Mouse (Mus musculus) heart, postnatal 36 days (tissue): ENCODE measurements around the gene Echs1. TPM values are rescaled to one million over a fixed set of nuclear protein-coding genes. Genes with fewer than 3 reads are reported as not detected.

Source experiments
- DNase-seq, 2 experiments: peaks; one replicate each; pipeline ENCODE4 v3.0.0; 2021 to 2022
- intact Hi-C: fragments of 180-260 bp; cut with DNase I; formaldehyde crosslinking; loops from one replicate; pipeline ENCODE4 v1.15.1; 2025
- total RNA-seq, 2 experiments: library from RNA; stranded (reverse); gene quantifications; 2 replicates each; pipeline ENCODE4 v1.2.3; 2021

Gene Echs1
- total RNA-seq, 2 experiments from 2014 or later, result 458 to 480 TPM

GRCm38 (mm10) chr7:140070042-140070711, 46.1 kb downstream of the Echs1 start:
- DNase-seq, result peak in 1 of 2 experiments; percentile 16
- intact Hi-C loops, result loop anchor here (10.0 kb wide), 1 partner anchor 765 kb away; the partner anchor contains the start of gene Urah

GRCm38 (mm10) chr7:140067397-140067796, 48.9 kb downstream of the Echs1 start:
- intact Hi-C loops, result no loop called here
- DNase-seq, result no peak

GRCm38 (mm10) chr7:140063092-140063491, 53.2 kb downstream of the Echs1 start:
- intact Hi-C loops, result loop anchor here (1.0 kb wide), 2 partner anchors 94 to 158 kb away; no protein-coding TSS in a partner anchor
- peak; percentile 48 to 67 for DNase-seq

DNA sequence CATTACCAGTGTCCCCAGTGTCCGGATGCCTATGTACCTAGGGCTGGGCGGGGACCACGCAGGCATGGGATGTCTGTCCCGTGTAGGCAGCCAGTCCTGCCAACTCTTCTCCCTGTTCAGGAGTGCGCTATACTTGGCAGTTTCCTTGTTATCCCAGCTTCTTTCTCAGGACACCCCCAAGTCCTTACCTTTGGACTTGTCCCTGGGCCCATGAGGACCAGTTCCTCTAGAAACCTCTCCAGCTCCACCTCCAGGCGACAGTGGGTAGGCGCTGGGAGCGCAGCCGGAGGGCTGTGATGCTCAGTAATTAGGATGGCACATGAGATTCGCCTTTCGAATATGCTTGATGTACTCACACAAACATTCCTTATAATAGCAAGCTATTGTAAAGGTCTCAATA, 54.0 kb downstream of the Echs1 start:
- intact Hi-C loops, result no loop called here
- no peak for DNase-seq

GRCm38 (mm10) chr7:140061832-140062130, 54.5 kb downstream of the Echs1 start:
- intact Hi-C loops, result no loop called here
- no peak for DNase-seq

- peak in 1 of 2 experiments; percentile 5 for DNase-seq
- intact Hi-C loops, result no loop called here
Observed at GRCm38 (mm10) chr7:140060936-140061831, 55.1 kb downstream of the Echs1 start.

DNA sequence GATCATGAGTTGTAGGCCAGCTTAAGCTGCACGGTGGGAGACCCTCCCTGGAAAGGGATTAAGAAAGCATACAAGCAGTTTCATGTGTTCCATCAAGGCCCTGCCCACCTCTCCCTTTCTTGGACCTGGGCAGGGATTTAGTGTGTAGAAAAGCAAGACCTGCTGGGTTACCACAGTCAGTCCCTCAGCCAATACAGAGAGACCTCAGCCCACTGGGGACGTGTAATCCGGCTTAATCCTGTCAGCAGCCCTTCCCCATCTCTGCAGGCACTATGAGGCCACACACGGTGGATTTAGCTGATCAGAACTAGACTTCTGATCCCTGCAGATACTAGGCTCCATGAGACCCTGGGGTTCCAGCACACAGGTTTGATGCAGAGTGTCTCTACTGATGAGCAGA, 56.7 kb downstream of the Echs1 start:
- intact Hi-C loops, result no loop called here
- DNase-seq, result no peak

GRCm38 (mm10) chr7:140058528-140058927, 57.7 kb downstream of the Echs1 start:
- intact Hi-C loops, result no loop called here
- no peak for DNase-seq

GRCm38 (mm10) chr7:140057413-140058407, 58.6 kb downstream of the Echs1 start:
- intact Hi-C loops, result no loop called here

More at GRCm38 (mm10) chr7:140057413-140058407, 58.6 kb downstream of the Echs1 start:
- no peak for DNase-seq

Other genes starting within 250 kb of the Echs1 start
- gene Kndc1, start 221.8 kb downstream of the Echs1 start, total RNA-seq, result not detected
- not detected for gene Utf1, start 172.7 kb downstream of the Echs1 start, total RNA-seq
- not detected for gene 6430531B16Rik, start 137.7 kb downstream of the Echs1 start, total RNA-seq
- gene Adam8, start 123.9 kb downstream of the Echs1 start, total RNA-seq, result under 1 TPM; 0.49 to 0.61 TPM
- 10 to 100 TPM; 10.1 to 12.4 TPM for gene Zfp511, start 80.1 kb downstream of the Echs1 start, total RNA-seq
- 10 to 100 TPM; 26.9 to 34.4 TPM for gene Tubgcp2, start 79.8 kb downstream of the Echs1 start, total RNA-seq
- gene Msx3, start 67.4 kb downstream of the Echs1 start, total RNA-seq, result not detected
- gene Caly, start 33.9 kb downstream of the Echs1 start, total RNA-seq, result not detected
- gene Prap1, start 23.1 kb downstream of the Echs1 start, total RNA-seq, result not detected
- 10 to 100 TPM; 72.7 to 79.5 TPM for gene Fuom, start 14.0 kb downstream of the Echs1 start, total RNA-seq
- gene Paox, start 677 bp downstream of the Echs1 start, total RNA-seq, result 1 to 10 TPM; 3.3 to 5.1 TPM
- gene Mtg1, start 21.1 kb upstream of the Echs1 start, total RNA-seq, result 10 to 100 TPM; 24.7 to 28.3 TPM
- gene Sprn, start 38.4 kb upstream of the Echs1 start, total RNA-seq, result 1 to 10 TPM in 1 of 2 experiments, under 1 TPM in 1; 0.46 to 1.0 TPM
- not detected for gene Olfr522, start 48.3 kb upstream of the Echs1 start, total RNA-seq
- gene Olfr523, start 56.7 kb upstream of the Echs1 start, total RNA-seq, result not detected
- not detected for gene Olfr524, start 89.5 kb upstream of the Echs1 start, total RNA-seq
- gene Cd163l1, start 101.8 kb upstream of the Echs1 start, total RNA-seq, result not detected
- not detected for gene 5830411N06Rik, start 130.8 kb upstream of the Echs1 start, total RNA-seq
- not detected for gene Olfr525, start 204.4 kb upstream of the Echs1 start, total RNA-seq
- gene Olfr527, start 217.5 kb upstream of the Echs1 start, total RNA-seq, result not detected
- not detected for gene Olfr60, start 245.2 kb upstream of the Echs1 start, total RNA-seq